Mouse (Mus musculus): ENCODE results near the gene Lrp2.

Lrp2 gene

GRCm38 (mm10) chr2:69585886-69586398 lies at the start of gene Lrp2:
Gene Lrp2 (minus strand): TSS chr2:69586065.
- DNase-seq (ENCODE audit: low spot score in 2 of 2), result no peak

- DNase-seq (ENCODE audit: low spot score in 2 of 2), result peak in 1 of 2 experiments; percentile 33
These were observed 49.3 kb upstream of the Lrp2 start for GRCm38 (mm10) chr2:69635064-69635701.

DNA sequence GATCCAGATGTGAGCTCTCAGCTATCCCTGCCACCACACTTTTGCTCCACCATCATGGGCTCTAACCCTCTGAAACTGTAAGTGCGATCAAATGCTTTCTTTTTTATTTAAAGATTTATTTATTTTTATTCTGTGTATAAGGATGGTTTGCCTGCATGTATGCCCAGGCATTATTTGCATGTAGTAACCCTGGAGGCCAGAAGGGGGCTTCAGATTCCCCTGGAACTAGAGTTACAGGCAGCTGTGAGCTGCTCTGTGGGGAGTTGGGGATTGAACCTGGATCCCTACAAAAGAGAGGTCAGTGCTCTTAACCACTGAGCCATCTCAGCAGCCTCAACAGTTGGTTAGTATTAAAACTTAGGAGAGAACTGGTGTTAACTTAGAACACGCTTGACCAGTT lies 45.6 kb upstream of the Lrp2 start:
- DNase-seq (ENCODE audit: low spot score in 2 of 2), result no peak

DNA sequence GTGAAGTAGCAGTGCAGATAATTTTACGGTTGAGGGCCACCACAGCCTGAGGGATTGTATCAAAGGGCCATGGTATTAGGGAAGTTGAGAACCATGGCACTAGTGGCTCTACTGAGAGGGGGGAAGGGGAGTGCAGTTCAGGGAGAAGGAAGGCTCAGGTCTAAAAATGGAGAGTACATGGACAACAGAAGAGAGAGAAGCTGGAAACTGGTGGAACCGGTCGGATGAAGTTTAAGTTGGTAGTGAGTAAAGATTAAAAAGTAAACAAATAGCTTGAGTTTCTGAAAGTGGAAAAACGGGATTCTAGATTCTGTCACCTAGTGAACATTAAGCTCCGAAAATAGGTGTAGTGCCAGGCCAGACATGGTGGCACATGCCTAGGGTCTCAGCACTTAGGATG lies 44.9 kb upstream of the Lrp2 start:
- DNase-seq (ENCODE audit: low spot score in 2 of 2), result no peak

- no peak for DNase-seq (ENCODE audit: low spot score in 2 of 2)
These were observed 44.0 kb upstream of the Lrp2 start for GRCm38 (mm10) chr2:69629914-69630313.

- no peak for DNase-seq (ENCODE audit: low spot score in 2 of 2)
These were observed 43.4 kb upstream of the Lrp2 start for GRCm38 (mm10) chr2:69629215-69629614.

GRCm38 (mm10) chr2:69619286-69619685 lies 33.4 kb upstream of the Lrp2 start:
- DNase-seq (ENCODE audit: low spot score in 2 of 2), result no peak

GRCm38 (mm10) chr2:69618336-69618735 lies 32.5 kb upstream of the Lrp2 start:
- no peak for DNase-seq (ENCODE audit: low spot score in 2 of 2)

- no peak for DNase-seq (ENCODE audit: low spot score in 2 of 2)
These were observed 27.4 kb upstream of the Lrp2 start for GRCm38 (mm10) chr2:69613237-69613636.

DNA sequence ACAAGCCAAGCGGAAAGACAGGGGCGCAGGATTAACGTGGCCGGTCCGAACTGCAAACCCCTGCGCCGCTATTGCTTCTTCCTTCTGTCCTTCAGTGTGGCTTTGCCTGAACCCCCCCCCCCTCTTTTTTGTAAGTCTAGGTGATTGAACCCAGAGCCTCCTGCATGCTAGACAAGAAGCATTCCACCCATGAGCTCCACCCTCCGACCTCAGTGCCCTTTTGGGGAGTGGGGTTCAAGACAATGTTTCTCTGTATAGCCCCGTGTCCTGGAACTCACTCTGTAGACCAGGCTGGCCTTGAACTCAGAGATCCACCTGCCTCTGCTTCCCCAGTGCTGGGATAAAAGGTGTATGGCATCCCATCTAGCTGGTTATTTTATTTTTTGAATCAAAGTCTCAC lies 26.9 kb upstream of the Lrp2 start:
- DNase-seq (ENCODE audit: low spot score in 2 of 2), result no peak

- no peak for DNase-seq (ENCODE audit: low spot score in 2 of 2)
These were observed 26.4 kb upstream of the Lrp2 start for GRCm38 (mm10) chr2:69612237-69612636.

DNA sequence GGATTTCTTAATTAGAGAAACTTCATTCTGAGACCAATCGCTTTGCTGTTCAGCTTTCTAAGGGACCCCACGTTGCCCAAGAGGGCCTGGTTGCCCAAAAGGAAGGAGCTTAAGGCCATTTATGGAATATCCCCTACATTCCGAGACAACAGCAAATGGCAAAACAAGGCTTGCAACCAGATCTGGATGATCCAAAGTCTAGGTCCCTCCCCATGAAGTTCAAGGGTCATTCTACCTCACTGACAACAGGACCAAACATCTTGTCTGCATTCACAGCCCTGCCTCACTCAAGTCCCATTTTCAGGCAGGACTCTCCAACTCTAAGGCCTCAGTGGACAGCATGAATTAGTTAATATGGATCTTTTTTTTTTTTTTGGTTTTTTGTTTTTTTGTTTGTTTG lies 20.8 kb upstream of the Lrp2 start:
- DNase-seq (ENCODE audit: low spot score in 2 of 2), result no peak

DNA sequence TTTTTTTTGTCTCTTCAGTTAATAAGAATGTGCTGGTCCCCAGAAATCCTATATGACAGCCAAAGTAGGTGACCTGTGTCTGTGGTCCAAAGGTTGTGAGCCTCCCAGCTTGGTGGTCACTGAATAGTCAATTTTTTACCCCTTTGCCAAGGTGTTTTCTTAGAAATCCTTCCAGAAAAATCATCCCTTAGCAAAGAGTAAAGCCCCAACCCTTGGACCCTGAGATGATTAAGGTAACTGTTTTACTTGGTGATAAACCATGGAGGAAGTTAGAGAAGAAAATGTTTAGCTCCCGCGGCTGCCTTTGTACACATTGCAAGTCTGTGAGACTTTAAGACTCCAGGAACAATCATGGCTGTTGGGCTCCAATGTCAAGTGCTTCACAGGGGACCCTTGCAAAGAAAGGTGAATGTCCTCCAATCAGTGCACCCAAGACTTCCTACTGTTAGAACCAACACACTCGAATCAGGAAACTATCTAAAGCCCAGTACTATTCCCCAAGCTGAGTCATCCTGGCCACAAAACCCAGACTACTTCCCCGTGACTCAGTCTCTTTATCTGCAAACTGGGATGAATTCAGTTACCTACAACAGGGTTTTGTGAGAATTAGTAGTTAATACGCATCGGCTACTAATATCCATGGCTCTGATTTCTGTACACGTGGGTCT lies 18.0 kb upstream of the Lrp2 start:
- DNase-seq (ENCODE audit: low spot score in 2 of 2), result no peak

DNA sequence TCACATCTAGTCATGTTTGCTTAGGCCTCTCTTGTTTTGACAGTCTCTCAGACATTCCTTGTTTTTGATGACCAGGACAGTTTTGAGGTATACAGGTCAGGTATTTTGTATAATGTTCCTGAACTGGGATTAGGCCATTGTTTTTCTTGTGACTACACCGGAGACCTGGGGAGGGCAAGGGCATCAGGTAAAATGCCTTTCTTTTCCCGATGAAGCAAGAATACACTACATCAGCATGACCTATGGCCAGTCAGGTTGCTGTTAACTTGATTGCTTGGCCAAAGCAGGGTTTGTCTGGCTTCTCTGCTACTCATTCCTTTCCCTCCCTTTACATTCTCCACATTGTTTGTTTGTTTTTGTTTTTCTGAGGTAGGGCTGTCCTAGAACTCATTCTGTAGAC lies 7.3 kb upstream of the Lrp2 start:
- DNase-seq (ENCODE audit: low spot score in 2 of 2), result no peak

DNA sequence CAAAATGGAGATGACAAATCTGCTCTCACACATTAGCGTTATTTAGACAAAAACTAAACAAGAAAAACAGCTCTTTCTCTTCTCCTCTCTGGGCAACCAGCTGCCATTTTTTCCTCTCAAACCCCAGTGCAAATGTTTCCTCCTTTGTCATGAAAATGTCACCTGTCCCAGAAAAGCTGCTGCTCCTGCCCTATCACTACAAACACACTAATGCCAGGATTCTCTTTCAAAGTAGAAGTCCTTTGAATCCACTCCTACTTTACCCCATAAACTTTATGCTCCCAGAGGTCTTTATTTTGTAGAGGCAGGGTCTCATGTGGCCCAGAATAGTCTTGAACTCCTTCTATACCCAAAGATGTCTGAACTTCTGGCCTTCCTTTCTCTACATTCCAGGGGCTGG lies 6.7 kb upstream of the Lrp2 start:
- no peak for DNase-seq (ENCODE audit: low spot score in 2 of 2)

DNA sequence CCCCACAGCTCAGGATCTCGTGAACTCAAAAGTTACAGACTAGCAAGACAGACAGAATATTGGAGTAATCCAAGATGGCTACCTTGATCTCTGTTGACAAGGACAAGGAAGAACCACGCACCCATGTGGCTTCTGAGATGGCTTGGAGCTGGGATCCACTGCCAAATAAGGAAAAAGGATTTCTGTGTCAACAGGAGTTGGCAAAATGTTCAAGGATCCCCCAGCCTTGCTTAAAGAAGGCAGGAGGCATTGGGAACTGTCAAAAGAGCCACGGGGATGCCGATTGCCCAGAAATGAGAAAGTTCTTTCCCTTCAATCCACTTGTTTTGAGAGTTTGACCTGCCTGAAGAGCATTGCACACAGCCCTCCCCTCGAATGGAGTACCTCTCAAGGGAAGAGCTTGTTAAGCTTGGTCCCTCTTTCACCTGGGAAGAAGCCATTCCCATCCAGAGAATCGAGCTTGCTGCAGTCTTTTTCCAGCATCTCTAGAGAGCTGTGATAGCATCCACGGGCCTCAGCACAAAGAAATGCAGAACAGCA lies 6.2 kb upstream of the Lrp2 start:
- DNase-seq (ENCODE audit: low spot score in 2 of 2), result no peak

- DNase-seq (ENCODE audit: low spot score in 2 of 2), result no peak
These were observed 4.7 kb upstream of the Lrp2 start for GRCm38 (mm10) chr2:69590548-69590947.

- DNase-seq (ENCODE audit: low spot score in 2 of 2), result no peak
These were observed 2.0 kb upstream of the Lrp2 start for GRCm38 (mm10) chr2:69587896-69588295.

- no peak for DNase-seq (ENCODE audit: low spot score in 2 of 2)
These were observed 1.2 kb upstream of the Lrp2 start for GRCm38 (mm10) chr2:69586821-69587728.

GRCm38 (mm10) chr2:69585191-69585885 lies 527 bp downstream of the Lrp2 start:
- DNase-seq (ENCODE audit: low spot score in 2 of 2), result no peak

- no peak for DNase-seq (ENCODE audit: low spot score in 2 of 2)
These were observed 1.5 kb downstream of the Lrp2 start for GRCm38 (mm10) chr2:69584117-69584933.
